Comparison of ENCODE assay signal across 9 mouse cellular contexts in the genomic region with DNA sequence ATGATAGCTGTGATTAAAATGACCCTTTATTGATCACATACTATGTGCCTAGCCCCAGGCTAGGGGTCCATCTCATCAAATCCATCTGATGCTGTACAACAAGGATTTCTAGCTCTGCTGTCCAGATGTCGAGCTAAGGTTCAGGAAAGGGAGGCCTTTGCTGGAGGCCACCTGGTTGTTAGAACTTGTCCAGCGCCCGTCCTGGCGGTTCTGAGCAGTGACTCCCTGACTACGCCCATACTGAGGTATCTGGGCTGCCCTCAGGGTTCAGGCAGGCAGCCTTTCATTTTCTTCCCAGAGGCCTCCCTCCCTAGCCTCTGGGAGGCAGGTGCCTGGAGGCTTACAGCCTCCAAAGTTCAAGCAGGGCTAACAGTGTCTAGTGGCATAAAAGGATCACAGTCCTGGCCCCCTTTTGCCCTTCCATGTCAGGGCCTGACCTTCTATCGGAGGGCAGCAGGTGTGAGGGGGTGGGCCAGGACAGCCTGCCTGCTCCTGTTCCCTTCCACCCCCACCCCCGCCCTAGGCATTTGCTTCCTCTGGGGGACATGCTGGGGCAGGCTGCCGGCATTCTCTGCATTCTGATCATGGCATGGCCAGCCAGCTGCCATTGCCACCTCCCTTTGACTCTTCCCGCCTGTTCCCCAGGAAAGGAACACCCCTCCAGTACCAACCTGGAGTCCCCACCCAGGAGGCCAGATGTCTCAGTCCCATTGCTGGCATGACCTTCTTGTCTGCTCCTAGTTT. TPM values are rescaled to one million over a fixed set of nuclear protein-coding genes. Genes with fewer than 3 reads are reported as not detected.
DNase-seq lines count a peak whose midpoint lies in the region; ATAC-seq and TF ChIP-seq lines count a peak whose summit lies in the region.
"Had no signal": no experiment of that assay in that cellular context is flagged by ENCODE, and none has a peak within 500 bp of the region (broad histone marks: within the 10 kb centered on the region; RNA-seq: fewer than 3 reads in every experiment).

No protein-coding gene starts in this region.

- no peak overlapping the region for H3K4me3 ChIP-seq in hindbrain, embryonic 12.5 days
- no peak overlapping the region for H3K4me3 ChIP-seq in hindbrain, embryonic 14.5 days (replicated peaks; ENCODE audit: low read length)
- H3K4me3 ChIP-seq in heart, postnatal 0 days (ENCODE audit: low read depth, low read length), result no peak overlapping the region
- no peak overlapping the region for H3K4me3 ChIP-seq in midbrain, embryonic 14.5 days (replicated peaks; ENCODE audit: low read depth, low read length)

- 54% methylated on average over 9 of the region's 9 CpGs for WGBS in hindbrain, embryonic 12.5 days
- WGBS in hindbrain, embryonic 14.5 days, result 62% methylated on average over 9 of the region's 9 CpGs
- 38% methylated on average over 9 of the region's 9 CpGs for WGBS in heart, postnatal 0 days
- 67% methylated on average over 9 of the region's 9 CpGs for WGBS in midbrain, embryonic 14.5 days

- 0 out of 2 replicates have a peak overlapping the region, but pooled peaks have one; percentile 32 for H3K9ac ChIP-seq in hindbrain, embryonic 12.5 days
- H3K9ac ChIP-seq in hindbrain, embryonic 14.5 days, result no peak overlapping the region; the same call in 1 of the 2 replicates
- H3K9ac ChIP-seq in heart, postnatal 0 days (replicated peaks; ENCODE audit: low read depth, low read length), result peak overlapping the region; percentile 33; the same call in 1 of the 2 replicates
- H3K9ac ChIP-seq in midbrain, embryonic 14.5 days (replicated peaks; ENCODE audit: low read length), result peak overlapping the region; percentile 29; the same call in 1 of the 2 replicates

- TF ChIP-seq EP300 in heart, postnatal 0 days (IDR thresholded peaks at IDR 0.05; ENCODE audit: low read depth), result 0 out of 2 replicates have a peak, but pooled peaks have one; percentile 54

- no peaks in the 10 kb centered on the region for H3K27me3 ChIP-seq in hindbrain, embryonic 12.5 days
- H3K27me3 ChIP-seq in hindbrain, embryonic 14.5 days (ENCODE audit: control insufficient read depth, insufficient read depth, low read length), result no peaks in the 10 kb centered on the region
- H3K27me3 ChIP-seq in heart, postnatal 0 days (ENCODE audit: control insufficient read depth, insufficient read depth, low read length), result no peaks in the 10 kb centered on the region
- H3K27me3 ChIP-seq in midbrain, embryonic 14.5 days (ENCODE audit: control insufficient read depth, insufficient read depth, low read length), result no peaks in the 10 kb centered on the region

- 0 out of 2 replicates have a peak overlapping the region, but pooled peaks have one; percentile 17 for H3K27ac ChIP-seq in hindbrain, embryonic 12.5 days
- H3K27ac ChIP-seq in hindbrain, embryonic 14.5 days, result no peak overlapping the region
- H3K27ac ChIP-seq in heart, postnatal 0 days (ENCODE audit: low read depth), result peak overlapping the region; percentile 99
- no peak overlapping the region for H3K27ac ChIP-seq in midbrain, embryonic 14.5 days (replicated peaks; ENCODE audit: low read depth, low read length)

- no peak for ATAC-seq in hindbrain, embryonic 12.5 days (ENCODE audit: low FRiP score)
- no peak for ATAC-seq in hindbrain, embryonic 14.5 days (ENCODE audit: low FRiP score)
- no peak for ATAC-seq in heart, postnatal 0 days (ENCODE audit: insufficient read depth, low read depth)
- ATAC-seq in midbrain, embryonic 14.5 days (ENCODE audit: low FRiP score, low TSS enrichment), result no peak

- no peak for TF ChIP-seq CTCF in heart, postnatal 0 days (IDR thresholded peaks at IDR 0.05; ENCODE audit: low read depth)

- DNase-seq in hindbrain, embryonic 14.5 days (ENCODE audit: low spot score), result no peak
- DNase-seq in ZHBTc4 (ENCODE audit: low read depth, low spot score), result peak; percentile 89
- peak; percentile 49 for DNase-seq in heart, postnatal 0 days (ENCODE audit: low spot score)
- no peak for DNase-seq in midbrain, embryonic 14.5 days
- no peak for DNase-seq in right cerebral cortex, adult 2 months (ENCODE audit: low spot score in 2 of 2)
- DNase-seq in right cerebral cortex, adult 18-20 months, result no peak
- DNase-seq in right cerebral cortex, postnatal 14 days, result no peak

- no peak overlapping the region for H3K4me2 ChIP-seq in hindbrain, embryonic 12.5 days (replicated peaks)
- no peak overlapping the region for H3K4me2 ChIP-seq in hindbrain, embryonic 14.5 days (replicated peaks)
- 0 out of 2 replicates have a peak overlapping the region, but pooled peaks have one; percentile 9 for H3K4me2 ChIP-seq in heart, postnatal 0 days (ENCODE audit: low read depth, low read length)
- no peak overlapping the region for H3K4me2 ChIP-seq in midbrain, embryonic 14.5 days (ENCODE audit: low read length)

- no peaks in the 10 kb centered on the region for H3K9me3 ChIP-seq in hindbrain, embryonic 12.5 days (replicated peaks)
- no peaks in the 10 kb centered on the region for H3K9me3 ChIP-seq in hindbrain, embryonic 14.5 days (ENCODE audit: control insufficient read depth, low read length)
- no peaks in the 10 kb centered on the region for H3K9me3 ChIP-seq in heart, postnatal 0 days (replicated peaks; ENCODE audit: control insufficient read depth, low read length)
- H3K9me3 ChIP-seq in midbrain, embryonic 14.5 days (ENCODE audit: control insufficient read depth, low read length), result no peaks in the 10 kb centered on the region

- peaks cover 36% of the 10 kb centered on the region for H3K36me3 ChIP-seq in hindbrain, embryonic 12.5 days
- H3K36me3 ChIP-seq in hindbrain, embryonic 14.5 days (replicated peaks; ENCODE audit: control insufficient read depth, insufficient read depth), result peaks cover 32% of the 10 kb centered on the region
- peaks cover 25% of the 10 kb centered on the region for H3K36me3 ChIP-seq in heart, postnatal 0 days (replicated peaks; ENCODE audit: control insufficient read depth, insufficient read depth, low read length)
- H3K36me3 ChIP-seq in midbrain, embryonic 14.5 days (ENCODE audit: control insufficient read depth, insufficient read depth, low read length), result peaks cover 32% of the 10 kb centered on the region

- peaks cover 54% of the 10 kb centered on the region for H3K4me1 ChIP-seq in hindbrain, embryonic 12.5 days
- peaks cover 46% of the 10 kb centered on the region for H3K4me1 ChIP-seq in hindbrain, embryonic 14.5 days (replicated peaks; ENCODE audit: control insufficient read depth, insufficient read depth, low read length)
- peaks cover 40% of the 10 kb centered on the region for H3K4me1 ChIP-seq in heart, postnatal 0 days (ENCODE audit: control insufficient read depth, insufficient read depth)
- peaks cover 32% of the 10 kb centered on the region for H3K4me1 ChIP-seq in midbrain, embryonic 14.5 days (ENCODE audit: control insufficient read depth, insufficient read depth, low read length)

RNA-seq across cellular contexts. Expression of a gene that starts 8.2 kb away (rescaled TPM):
- polyA plus RNA-seq in hindbrain, embryonic 12.5 days (2016; fragmentation: Nextera tagmentation; extraction: Ambion mirVana), result 41.1 and 42.4 TPM in 2 replicates
- polyA plus RNA-seq in hindbrain, embryonic 14.5 days (2014; fragmentation: Nextera tagmentation; extraction: Ambion mirVana), result 42.5 and 47.5 TPM in 2 replicates
- 57.2 and 63.0 TPM in 2 replicates for total RNA-seq in heart, postnatal 0 days (2014; rRNA removed; ENCODE audit: low replicate concordance)
- polyA plus RNA-seq in heart, postnatal 0 days (2015; fragmentation: Nextera tagmentation; extraction: Ambion mirVana), result 15.7 and 16.9 TPM in 2 replicates
- polyA plus RNA-seq in midbrain, embryonic 14.5 days (2014; fragmentation: Nextera tagmentation; extraction: Ambion mirVana), result 47.3 and 52.0 TPM in 2 replicates

RNA-seq across cellular contexts. Expression of a gene that starts 22.1 kb away (rescaled TPM):
- polyA plus RNA-seq in hindbrain, embryonic 12.5 days (2016; fragmentation: Nextera tagmentation; extraction: Ambion mirVana), result 391 and 405 TPM in 2 replicates
- 523 and 576 TPM in 2 replicates for polyA plus RNA-seq in hindbrain, embryonic 14.5 days (2014; fragmentation: Nextera tagmentation; extraction: Ambion mirVana)
- total RNA-seq in heart, postnatal 0 days (2014; rRNA removed; ENCODE audit: low replicate concordance), result 83.9 and 161 TPM in 2 replicates
- 57.3 and 61.5 TPM in 2 replicates for polyA plus RNA-seq in heart, postnatal 0 days (2015; fragmentation: Nextera tagmentation; extraction: Ambion mirVana)
- 630 and 836 TPM in 2 replicates for polyA plus RNA-seq in midbrain, embryonic 14.5 days (2014; fragmentation: Nextera tagmentation; extraction: Ambion mirVana)

RNA-seq across cellular contexts. Expression of a gene that starts 25.2 kb away (rescaled TPM):
- 10.4 and 13.6 TPM in 2 replicates for polyA plus RNA-seq in hindbrain, embryonic 12.5 days (2016; fragmentation: Nextera tagmentation; extraction: Ambion mirVana)
- 5.7 and 6.7 TPM in 2 replicates for polyA plus RNA-seq in hindbrain, embryonic 14.5 days (2014; fragmentation: Nextera tagmentation; extraction: Ambion mirVana)
- 41.4 and 66.8 TPM in 2 replicates for total RNA-seq in heart, postnatal 0 days (2014; rRNA removed; ENCODE audit: low replicate concordance)
- 6.5 and 7.0 TPM in 2 replicates for polyA plus RNA-seq in heart, postnatal 0 days (2015; fragmentation: Nextera tagmentation; extraction: Ambion mirVana)
- polyA plus RNA-seq in midbrain, embryonic 14.5 days (2014; fragmentation: Nextera tagmentation; extraction: Ambion mirVana), result 2.2 and 4.8 TPM in 2 replicates

RNA-seq across cellular contexts. Expression of a gene that starts 25.5 kb away (rescaled TPM):
- 0.87 and 1.1 TPM in 2 replicates for polyA plus RNA-seq in hindbrain, embryonic 12.5 days (2016; fragmentation: Nextera tagmentation; extraction: Ambion mirVana)
- polyA plus RNA-seq in hindbrain, embryonic 14.5 days (2014; fragmentation: Nextera tagmentation; extraction: Ambion mirVana), result 4.2 and 5.2 TPM in 2 replicates
- total RNA-seq in heart, postnatal 0 days (2014; rRNA removed; ENCODE audit: low replicate concordance), result not detected in 2 replicates
- polyA plus RNA-seq in heart, postnatal 0 days (2015; fragmentation: Nextera tagmentation; extraction: Ambion mirVana), result not detected in 2 replicates
- polyA plus RNA-seq in midbrain, embryonic 14.5 days (2014; fragmentation: Nextera tagmentation; extraction: Ambion mirVana), result 3.0 and 3.2 TPM in 2 replicates
- total RNA-seq: liver, adult 2 months had no signal
- polyA plus RNA-seq: liver, adult 2 months had no signal

RNA-seq across cellular contexts. Expression of a gene that starts 30.2 kb away (rescaled TPM):
- 24.3 and 25.9 TPM in 2 replicates for polyA plus RNA-seq in hindbrain, embryonic 12.5 days (2016; fragmentation: Nextera tagmentation; extraction: Ambion mirVana)
- 74.9 and 81.2 TPM in 2 replicates for polyA plus RNA-seq in hindbrain, embryonic 14.5 days (2014; fragmentation: Nextera tagmentation; extraction: Ambion mirVana)
- not detected in 2 replicates for total RNA-seq in heart, postnatal 0 days (2014; rRNA removed; ENCODE audit: low replicate concordance)
- polyA plus RNA-seq in heart, postnatal 0 days (2015; fragmentation: Nextera tagmentation; extraction: Ambion mirVana), result not detected in 2 replicates
- polyA plus RNA-seq in midbrain, embryonic 14.5 days (2014; fragmentation: Nextera tagmentation; extraction: Ambion mirVana), result 68.6 and 77.8 TPM in 2 replicates
- total RNA-seq: liver, adult 2 months had no signal
- polyA plus RNA-seq: liver, adult 2 months had no signal

Comparison
In these comparisons a context has a peak if more than half of its experiments do, and no peak if none do; other contexts are left out.
1. H3K27ac ChIP-seq: peak in hindbrain, embryonic 12.5 days (single experiment) and heart, postnatal 0 days (single experiment); none in hindbrain, embryonic 14.5 days (single experiment) and midbrain, embryonic 14.5 days (single experiment).
2. DNase-seq: peak in ZHBTc4 (single experiment) and heart, postnatal 0 days (single experiment); none in hindbrain, embryonic 14.5 days (single experiment), midbrain, embryonic 14.5 days (single experiment), right cerebral cortex, adult 2 months (0 of 2), right cerebral cortex, adult 18-20 months (single experiment) and right cerebral cortex, postnatal 14 days (single experiment).